Mouse (Mus musculus): ENCODE data around the gene Mat2a. TPM values are rescaled to one million over a fixed set of nuclear protein-coding genes. Genes with fewer than 3 reads are reported as not detected.
"Not testable (repeated sequence)": the region's sequence is repeated elsewhere in the genome, so short reads cannot be mapped to it uniquely, and the experiment has no call there.

The Mat2a gene
- polyA plus RNA-seq, 1 experiment from 2014 or later = 341 TPM

DNA sequence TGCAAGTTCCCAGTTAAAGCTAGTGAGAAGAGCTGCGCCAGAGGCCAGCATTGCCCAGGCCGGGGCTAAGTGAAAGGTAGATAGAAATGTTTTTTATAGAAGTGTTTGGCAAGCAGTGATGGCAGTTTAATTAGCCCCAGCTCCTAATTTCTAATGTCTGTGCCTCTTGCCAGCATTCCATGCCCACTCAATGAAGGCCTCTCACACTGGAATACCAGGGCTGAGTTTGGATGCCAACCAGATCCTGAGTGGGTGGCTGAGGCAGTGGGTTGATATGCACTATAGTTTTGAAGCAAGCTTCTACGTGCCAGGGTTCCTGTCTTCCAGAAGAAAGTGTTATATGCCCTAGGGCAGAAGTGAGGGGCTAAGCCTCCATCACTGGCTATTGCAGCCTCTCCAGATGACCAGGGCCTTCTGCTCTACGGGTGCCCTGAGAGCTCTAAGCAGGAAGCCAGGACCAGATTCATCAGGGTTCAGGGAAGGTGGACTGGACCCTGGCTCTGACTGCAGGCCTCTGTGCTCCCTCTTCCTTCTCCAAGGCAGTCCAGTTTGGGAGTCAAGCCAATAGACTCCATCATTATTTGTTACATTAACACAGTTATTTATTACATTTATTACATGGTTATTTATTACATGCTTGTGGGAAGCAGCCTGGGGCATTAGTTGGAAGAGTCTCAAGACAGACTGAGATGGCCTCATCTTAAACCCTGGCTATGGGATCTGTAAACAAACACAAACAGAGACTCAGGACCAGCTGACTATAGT lies 36.0 kb upstream of the Mat2a start:
- ATAC-seq (ENCODE audit: low FRiP score) = no peak
- H3K36me3 ChIP-seq = no peaks in the 10 kb centered on the region
- H3K4me1 ChIP-seq = no peaks in the 10 kb centered on the region

DNA sequence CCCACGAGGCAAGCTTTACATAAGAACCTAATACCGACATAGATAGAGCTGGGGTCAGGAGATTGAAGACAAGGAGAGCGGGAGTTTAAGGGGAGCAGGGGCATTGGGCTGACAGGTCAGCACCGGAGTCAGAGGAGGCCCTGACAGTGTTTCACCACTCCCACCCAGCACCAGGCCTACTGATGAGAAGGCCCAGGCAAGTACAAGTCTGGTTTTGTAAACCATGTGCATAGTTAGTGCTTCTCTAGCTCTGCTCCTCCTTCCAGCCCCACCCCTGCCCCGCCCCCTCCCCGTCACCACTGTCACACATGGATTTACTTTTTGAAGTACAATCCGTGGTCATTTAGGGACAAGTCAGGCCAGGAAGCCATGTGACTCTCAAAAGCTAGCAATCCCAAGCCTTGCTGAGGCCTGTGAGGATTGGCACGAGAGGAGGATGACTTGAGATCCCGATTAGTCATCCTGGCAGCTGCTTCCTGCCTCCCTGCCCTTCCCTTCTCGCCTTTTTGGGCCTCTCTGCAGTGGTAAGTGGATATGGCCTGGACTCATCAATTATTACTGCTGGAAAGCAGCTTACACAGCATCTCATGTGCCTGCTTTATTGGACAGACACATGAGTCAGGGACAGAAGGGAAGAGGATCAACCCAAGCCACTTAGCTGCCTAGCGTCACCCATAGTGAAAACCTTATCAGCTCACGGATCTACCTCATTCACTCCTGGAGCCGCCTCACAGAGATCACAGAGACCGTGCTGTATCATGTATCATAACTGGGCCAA lies 34.1 kb upstream of the Mat2a start:
- Histone ChIP-seq H3K27ac (replicated peaks) (no peak overlapping the region), H3K9me3 (replicated peaks) (no peaks in the 10 kb centered on the region), H3K36me3 (no peaks in the 10 kb centered on the region), H3K4me2 (no peak overlapping the region), H3K4me3 (replicated peaks) (no peak overlapping the region), H3K27me3 (replicated peaks) (no peaks in the 10 kb centered on the region), H3K9ac (replicated peaks) (no peak overlapping the region), H3K4me1 (no peaks in the 10 kb centered on the region)
- no peak for ATAC-seq (ENCODE audit: low FRiP score)
- 66% methylated on average over 14 of the region's 14 CpGs for WGBS

More for the DNA sequence above, 36.0 kb upstream of the Mat2a start:
- Histone ChIP-seq H3K4me3 (replicated peaks) (no peak overlapping the region), H3K9ac (replicated peaks) (no peak overlapping the region), H3K27me3 (replicated peaks) (no peaks in the 10 kb centered on the region), H3K9me3 (replicated peaks) (no peaks in the 10 kb centered on the region), H3K27ac (replicated peaks) (no peak overlapping the region), H3K4me2 (no peak overlapping the region)
- 87% methylated on average over 4 of the region's 4 CpGs for WGBS

DNA sequence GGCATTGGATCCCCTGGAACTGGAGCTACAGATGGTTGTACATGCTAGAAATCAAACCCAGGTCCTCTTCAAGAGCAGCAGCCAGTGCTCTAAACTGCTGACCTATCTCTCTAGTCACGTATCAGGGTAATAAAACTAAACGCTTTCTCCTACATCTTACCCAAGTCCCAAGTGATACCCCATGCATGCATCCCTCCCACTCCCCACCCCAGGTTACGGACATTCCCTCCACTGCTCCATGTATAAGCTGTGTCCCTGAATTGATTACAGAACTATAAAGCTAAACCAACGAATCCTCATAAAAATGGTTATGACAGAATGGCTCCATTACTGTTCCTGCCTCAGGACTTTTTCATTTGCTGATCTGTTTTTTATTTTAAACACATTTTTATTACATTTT lies 26.8 kb upstream of the Mat2a start:
- ATAC-seq (ENCODE audit: low FRiP score) = no peak
- Histone ChIP-seq H3K27ac (replicated peaks) (no peak overlapping the region), H3K9ac (replicated peaks) (no peak overlapping the region), H3K4me2 (no peak overlapping the region), H3K4me1 (no peaks in the 10 kb centered on the region), H3K4me3 (replicated peaks) (no peak overlapping the region), H3K36me3 (no peaks in the 10 kb centered on the region), H3K27me3 (replicated peaks) (no peaks in the 10 kb centered on the region), H3K9me3 (replicated peaks) (no peaks in the 10 kb centered on the region)
- WGBS = 41% methylated on average over 4 of the region's 4 CpGs

DNA sequence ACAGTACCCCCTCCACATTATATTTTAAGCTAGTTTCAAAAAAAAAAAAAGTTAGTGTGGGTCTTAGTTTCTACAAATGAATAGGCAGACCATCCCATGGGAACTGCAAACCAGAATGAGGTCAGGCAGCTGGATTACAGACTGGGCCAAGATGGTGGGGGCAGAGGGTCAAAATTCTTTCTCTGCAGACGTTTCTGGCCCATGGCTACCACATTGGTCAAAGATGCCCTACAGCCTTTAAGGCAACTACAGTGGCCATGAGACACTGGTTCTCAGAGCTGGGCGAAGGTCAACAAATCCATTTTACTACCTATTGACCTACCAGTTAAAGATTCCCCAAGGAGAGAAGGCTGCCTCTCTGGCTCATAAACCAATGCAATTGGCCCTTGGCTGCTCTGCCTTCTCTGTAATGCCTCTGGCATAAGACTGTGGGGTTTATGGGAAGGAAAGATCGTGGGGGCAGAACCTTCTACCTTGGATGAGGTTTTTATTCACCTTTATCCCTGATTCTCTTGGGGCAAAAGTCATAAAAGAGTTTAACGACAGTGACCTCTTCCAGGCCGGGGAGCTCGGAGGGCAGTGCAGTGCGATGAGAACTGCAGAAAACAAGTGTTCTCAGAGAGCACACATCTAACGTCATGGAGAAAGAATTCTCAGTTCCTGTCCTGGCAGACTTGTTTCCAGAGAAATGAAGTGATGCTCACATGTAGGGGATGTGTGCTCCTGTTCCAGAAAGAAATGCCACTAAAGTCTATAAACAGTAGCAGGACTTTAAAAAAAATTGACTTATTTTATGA lies 26.2 kb upstream of the Mat2a start:
- Histone ChIP-seq H3K4me2 (no peak overlapping the region), H3K4me3 (replicated peaks) (no peak overlapping the region), H3K9me3 (replicated peaks) (no peaks in the 10 kb centered on the region), H3K27ac (replicated peaks) (no peak overlapping the region), H3K27me3 (replicated peaks) (no peaks in the 10 kb centered on the region), H3K4me1 (no peaks in the 10 kb centered on the region), H3K36me3 (no peaks in the 10 kb centered on the region), H3K9ac (replicated peaks) (no peak overlapping the region)
- no peak for ATAC-seq (ENCODE audit: low FRiP score)
- WGBS = 31% methylated on average over 8 of the region's 8 CpGs

DNA sequence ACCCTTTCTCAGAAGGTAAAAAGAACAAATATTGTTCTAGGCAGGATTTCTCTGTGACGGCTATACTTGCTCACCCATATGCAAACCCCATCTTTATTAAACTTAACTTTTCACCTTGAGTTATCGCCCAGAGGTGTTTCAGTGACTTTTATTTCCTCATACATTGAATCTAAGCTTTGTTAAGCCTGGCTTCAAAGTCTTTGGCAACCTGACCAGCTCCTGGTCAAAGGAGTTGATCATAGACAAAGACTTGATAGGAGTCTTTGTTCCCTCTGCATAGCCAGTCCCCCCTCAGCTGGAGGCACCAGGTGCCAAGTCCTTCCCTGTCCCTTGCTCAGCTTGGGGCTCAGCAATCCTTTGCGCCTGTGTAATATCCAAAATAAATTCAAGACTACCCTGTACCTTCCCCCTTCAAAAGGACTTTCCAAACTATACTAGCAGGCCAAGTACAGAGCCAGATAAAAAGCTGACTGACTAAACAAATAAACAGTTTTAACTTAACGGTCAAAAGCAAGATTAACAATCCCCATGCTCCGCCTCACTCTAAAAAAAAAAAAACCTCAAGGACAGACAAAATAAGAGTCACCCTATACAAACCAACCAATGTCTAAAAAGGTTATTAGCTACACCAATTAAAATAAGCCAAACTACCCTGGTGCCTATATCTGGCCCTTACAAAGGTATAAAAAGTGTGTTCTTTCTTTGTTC lies 23.3 kb upstream of the Mat2a start:
- not testable (repeated sequence) for H3K9ac ChIP-seq (replicated peaks); H3K4me2 ChIP-seq; H3K36me3 ChIP-seq; ATAC-seq (ENCODE audit: low FRiP score); H3K4me1 ChIP-seq; H3K4me3 ChIP-seq (replicated peaks); H3K27me3 ChIP-seq (replicated peaks); H3K9me3 ChIP-seq (replicated peaks); H3K27ac ChIP-seq (replicated peaks)
- 84% methylated on average over 5 of the region's 5 CpGs for WGBS

DNA sequence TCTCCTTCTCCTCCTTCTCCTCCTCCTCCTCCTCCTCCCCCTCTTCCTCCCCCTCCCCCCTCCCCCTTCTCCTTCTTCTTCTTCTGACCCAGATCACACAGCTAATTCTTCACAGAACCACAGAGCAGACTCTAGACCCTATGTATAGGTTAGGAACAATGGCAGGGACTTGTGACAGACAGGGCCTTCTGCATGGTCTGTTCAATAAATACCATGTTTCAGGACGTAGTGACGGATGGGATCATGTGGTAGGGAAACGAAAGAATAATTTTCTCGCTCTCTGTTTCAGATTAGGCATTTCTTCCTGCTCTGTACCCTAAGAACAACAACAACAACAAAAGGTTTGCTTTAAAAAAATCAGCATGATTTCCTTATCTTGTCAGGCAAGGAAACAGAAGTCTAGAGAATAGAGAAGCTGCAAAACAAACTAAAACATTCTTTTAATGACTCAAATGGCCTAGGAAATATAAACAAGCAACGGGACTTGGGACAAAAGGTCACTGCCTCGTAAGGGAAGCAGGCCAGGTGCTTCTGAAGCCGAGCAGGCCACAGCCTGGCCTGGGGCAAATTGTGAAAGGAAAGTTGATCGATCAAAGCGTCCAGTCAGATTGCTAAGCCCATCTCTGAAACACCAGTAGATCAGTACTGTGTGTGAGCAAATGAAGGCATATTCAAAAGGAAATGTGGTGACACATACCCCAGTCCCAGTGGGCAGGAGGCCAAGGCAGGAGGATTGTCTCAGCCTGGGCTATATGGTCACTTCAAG lies 20.9 kb upstream of the Mat2a start:
- H3K27me3 ChIP-seq (replicated peaks) = no peaks in the 10 kb centered on the region
- no peaks in the 10 kb centered on the region for H3K9me3 ChIP-seq (replicated peaks)
- H3K36me3 ChIP-seq = no peaks in the 10 kb centered on the region
- no peak overlapping the region for H3K4me3 ChIP-seq (replicated peaks)
- no peak overlapping the region for H3K4me2 ChIP-seq
- 66% methylated on average over 9 of the region's 9 CpGs for WGBS
- no peaks in the 10 kb centered on the region for H3K4me1 ChIP-seq
- no peak overlapping the region for H3K9ac ChIP-seq (replicated peaks)
- ATAC-seq (ENCODE audit: low FRiP score) = no peak
- no peak overlapping the region for H3K27ac ChIP-seq (replicated peaks)

DNA sequence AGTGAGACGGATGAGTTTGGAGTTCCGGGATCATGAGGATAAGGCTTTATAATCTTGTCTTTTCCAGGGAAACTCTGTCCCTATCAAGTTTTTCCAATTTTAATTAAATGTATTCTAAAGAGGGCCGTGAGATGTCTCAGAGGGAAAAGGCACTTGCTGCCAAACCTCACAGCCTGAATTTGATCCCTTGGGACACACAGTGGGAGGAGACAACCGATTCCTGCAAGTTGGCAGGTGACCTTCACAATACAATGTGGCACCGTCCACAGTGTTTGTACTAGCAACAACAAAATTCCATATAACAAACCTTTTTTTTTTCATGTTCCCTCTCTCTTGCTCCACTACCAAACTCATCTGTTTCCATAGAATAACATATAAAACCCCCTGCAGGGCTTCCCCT lies 19.6 kb upstream of the Mat2a start:
- ATAC-seq (ENCODE audit: low FRiP score) = no peak
- Histone ChIP-seq H3K4me2 (no peak overlapping the region), H3K27ac (replicated peaks) (no peak overlapping the region), H3K27me3 (replicated peaks) (no peaks in the 10 kb centered on the region), H3K9me3 (replicated peaks) (no peaks in the 10 kb centered on the region), H3K9ac (replicated peaks) (no peak overlapping the region), H3K4me1 (0 out of 2 replicates have a peak, but pooled peaks cover 2% of the 10 kb centered on the region), H3K36me3 (no peaks in the 10 kb centered on the region), H3K4me3 (replicated peaks) (no peak overlapping the region)
- WGBS = 49% methylated on average over 5 of the region's 5 CpGs

DNA sequence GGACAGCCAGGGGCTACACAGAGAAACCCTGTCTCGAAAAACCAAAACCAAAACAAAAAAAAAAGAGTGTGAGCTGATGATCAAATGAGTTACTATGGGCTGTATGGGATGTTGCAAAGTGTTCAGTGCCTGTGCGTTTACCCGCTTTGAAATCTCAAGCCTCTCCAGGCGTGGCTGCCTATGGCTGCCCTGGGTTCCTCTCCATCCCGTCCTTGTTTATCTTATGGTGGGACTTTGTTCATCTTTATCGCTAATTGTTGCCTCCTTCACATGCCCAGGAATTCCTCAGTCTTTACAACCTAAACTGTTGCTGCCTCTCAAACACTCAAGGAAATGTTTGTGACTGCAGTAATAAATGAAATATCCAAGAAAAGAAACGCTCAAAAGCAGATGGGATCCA lies 19.1 kb upstream of the Mat2a start:
- no peak overlapping the region for H3K9ac ChIP-seq (replicated peaks)
- 74% methylated on average over 7 of the region's 7 CpGs for WGBS
- H3K4me1 ChIP-seq = 0 out of 2 replicates have a peak, but pooled peaks cover 2% of the 10 kb centered on the region
- no peak for ATAC-seq (ENCODE audit: low FRiP score)
- H3K4me3 ChIP-seq (replicated peaks) = no peak overlapping the region
- no peaks in the 10 kb centered on the region for H3K9me3 ChIP-seq (replicated peaks)
- H3K27ac ChIP-seq (replicated peaks) = no peak overlapping the region
- no peaks in the 10 kb centered on the region for H3K36me3 ChIP-seq
- H3K4me2 ChIP-seq = no peak overlapping the region
- no peaks in the 10 kb centered on the region for H3K27me3 ChIP-seq (replicated peaks)

DNA sequence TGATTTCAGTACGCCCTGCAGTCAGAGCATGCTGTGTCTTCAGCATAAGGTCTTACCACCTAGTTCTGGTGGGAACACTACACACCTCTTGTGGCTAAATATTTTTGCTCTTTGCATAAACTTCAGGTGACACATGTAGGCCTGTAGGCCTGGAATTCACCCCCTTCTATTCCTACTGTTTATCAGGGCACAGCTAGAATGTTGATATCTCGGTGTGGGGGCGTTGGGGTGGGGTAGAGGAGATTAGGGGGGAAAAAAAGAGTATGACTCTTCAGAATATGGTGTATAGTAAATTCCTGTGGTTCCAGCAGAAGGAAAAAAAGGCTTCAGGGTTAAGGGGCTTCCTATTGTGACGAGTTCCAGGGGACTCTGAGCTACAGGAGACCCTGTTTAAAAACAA lies 17.2 kb upstream of the Mat2a start:
- Histone ChIP-seq H3K4me3 (replicated peaks) (no peak overlapping the region), H3K36me3 (no peaks in the 10 kb centered on the region), H3K27me3 (replicated peaks) (no peaks in the 10 kb centered on the region), H3K27ac (replicated peaks) (no peak overlapping the region), H3K9ac (replicated peaks) (no peak overlapping the region), H3K9me3 (replicated peaks) (no peaks in the 10 kb centered on the region), H3K4me1 (0 out of 2 replicates have a peak, but pooled peaks cover 2% of the 10 kb centered on the region), H3K4me2 (no peak overlapping the region)
- WGBS = 85% methylated on average over 4 of the region's 4 CpGs
- ATAC-seq (ENCODE audit: low FRiP score) = no peak

DNA sequence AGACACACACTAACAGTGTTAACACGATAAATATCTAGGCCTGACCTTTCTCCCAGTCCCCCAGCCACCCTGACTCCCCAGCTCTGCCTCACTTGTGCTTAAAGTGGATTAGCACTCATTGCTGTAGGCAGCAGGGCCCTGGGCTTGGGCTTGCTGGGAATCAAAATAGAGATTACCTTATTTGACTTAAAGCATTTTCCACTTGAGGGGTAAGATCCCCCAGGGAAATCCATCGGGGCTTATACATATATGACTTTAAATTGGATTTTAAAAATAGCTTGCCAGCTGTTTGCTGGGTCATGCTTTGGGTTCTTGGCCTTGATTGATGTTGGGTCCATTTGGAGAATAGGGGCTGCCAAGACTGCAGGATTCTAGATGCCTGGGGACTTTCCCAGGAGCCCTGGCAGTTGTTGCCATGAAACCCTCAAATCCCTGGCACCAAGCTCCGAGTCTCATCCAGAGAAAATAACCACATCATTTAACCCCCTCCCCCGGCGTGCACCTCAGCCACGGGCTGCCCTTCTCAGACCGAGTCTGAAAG lies 15.5 kb upstream of the Mat2a start:
- peak; percentile 77 for ATAC-seq (ENCODE audit: low FRiP score)
- Histone ChIP-seq H3K27ac (replicated peaks) (peak overlapping the region; percentile 56), H3K36me3 (no peaks in the 10 kb centered on the region), H3K27me3 (replicated peaks) (no peaks in the 10 kb centered on the region), H3K4me2 (no peak overlapping the region), H3K4me3 (replicated peaks) (no peak overlapping the region), H3K9me3 (replicated peaks) (no peaks in the 10 kb centered on the region), H3K4me1 (0 out of 2 replicates have a peak, but pooled peaks cover 2% of the 10 kb centered on the region), H3K9ac (replicated peaks) (no peak overlapping the region)
- WGBS = 49% methylated on average over 7 of the region's 7 CpGs
